Mouse (Mus musculus): Measurements from ENCODE around the gene Gpr142.
A peak's percentile ranks its signal among the peaks of the same experiment; 100 is the strongest.

Gpr142 gene

DNA sequence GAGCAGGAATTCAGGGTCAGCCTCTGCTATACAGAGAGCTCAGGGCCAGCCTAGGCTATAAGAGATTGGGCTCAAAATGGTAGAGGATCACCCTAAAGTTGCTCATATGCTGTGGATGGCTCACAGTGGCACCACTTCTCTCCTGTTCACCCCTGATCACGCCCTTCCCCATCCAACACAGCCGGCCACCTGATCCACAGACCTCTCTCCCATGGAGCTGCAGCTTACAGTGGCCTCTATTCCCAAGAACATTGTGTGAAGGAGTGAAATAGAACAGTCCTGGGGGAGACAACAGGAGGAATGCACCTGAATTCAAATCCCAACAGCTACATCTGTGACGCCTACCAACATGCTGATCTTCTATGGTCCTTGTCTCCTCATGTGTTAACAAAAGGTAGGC, at the start of gene Gpr142:
TSS of gene Gpr142 (plus strand) at position 301 of the 400 bp plus-strand sequence.
- DNase-seq (ENCODE audit: low spot score) = no peak

DNA sequence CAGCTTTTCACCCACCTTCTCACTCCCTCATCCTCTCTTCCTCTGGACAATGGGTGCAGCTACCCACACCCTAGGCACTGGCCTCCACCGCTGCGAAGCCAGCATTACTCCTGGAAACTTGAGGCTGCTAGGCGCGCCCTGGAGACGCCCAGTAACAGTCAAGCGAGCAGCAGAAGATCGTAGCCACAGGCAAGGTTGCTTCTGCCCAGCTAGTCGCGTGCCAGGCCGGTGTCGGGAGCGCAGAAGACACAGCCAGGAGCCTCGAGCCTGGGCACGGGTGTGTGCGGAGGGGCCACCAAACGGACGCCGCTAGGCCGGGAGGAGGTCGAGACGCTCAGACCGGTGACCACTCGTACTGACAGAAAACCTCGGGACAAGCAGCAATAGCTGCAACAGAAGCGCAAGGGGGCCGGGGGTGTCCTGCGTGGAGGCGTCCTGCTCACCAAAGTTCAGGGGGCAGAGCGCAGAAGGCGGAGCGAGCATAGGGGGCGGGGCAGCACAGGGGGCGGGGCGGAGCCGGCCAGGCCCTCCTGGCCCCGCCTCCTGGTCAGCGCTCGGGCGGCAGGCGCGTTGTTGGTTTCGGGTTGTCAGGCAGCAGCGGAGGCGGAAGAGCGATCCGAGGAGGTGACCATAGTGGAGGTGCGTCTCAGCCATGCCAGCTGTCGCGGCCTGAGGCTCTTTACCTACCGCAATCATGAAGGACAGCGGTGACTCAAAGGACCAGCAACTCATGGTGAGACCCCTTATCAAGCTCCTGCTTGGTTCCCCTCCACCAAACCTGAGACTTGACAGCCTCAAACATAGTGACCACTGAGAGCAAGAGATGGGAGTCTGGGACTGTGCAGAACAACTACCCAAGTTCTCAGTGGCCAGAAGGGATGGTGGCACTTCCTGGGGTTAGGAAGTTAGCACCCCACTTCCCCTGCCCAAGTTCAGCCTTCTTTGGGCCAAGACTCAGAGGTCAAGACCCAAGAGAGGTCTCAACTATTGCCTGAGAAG, 33.6 kb upstream of the Gpr142 start, which contains the start of gene Kif19a:
TSS of gene Kif19a (plus strand) at position 569 of the 999 bp plus-strand sequence.
- DNase-seq (ENCODE audit: low spot score) = no peak

DNA sequence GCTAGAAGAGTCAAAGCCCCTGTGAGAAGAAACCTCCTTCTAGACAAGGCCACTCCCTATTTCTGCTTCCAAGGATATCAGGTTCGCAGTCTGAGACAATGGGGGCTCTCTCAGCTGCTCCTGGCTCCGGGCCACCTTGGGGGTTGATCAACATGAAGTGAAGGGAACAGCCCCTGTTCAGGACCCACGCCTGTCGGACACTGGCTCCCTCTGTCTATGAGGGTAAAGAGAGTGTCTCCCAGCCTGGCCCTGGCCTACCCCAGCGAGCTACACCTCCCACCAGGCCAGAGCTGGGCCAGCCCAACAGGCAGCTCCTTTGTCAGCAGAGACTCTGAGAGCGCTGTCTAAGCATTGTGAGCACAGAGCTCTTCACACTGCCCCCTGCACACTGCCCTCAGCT, 28.8 kb upstream of the Gpr142 start:
- no peak for DNase-seq (ENCODE audit: low spot score)

DNA sequence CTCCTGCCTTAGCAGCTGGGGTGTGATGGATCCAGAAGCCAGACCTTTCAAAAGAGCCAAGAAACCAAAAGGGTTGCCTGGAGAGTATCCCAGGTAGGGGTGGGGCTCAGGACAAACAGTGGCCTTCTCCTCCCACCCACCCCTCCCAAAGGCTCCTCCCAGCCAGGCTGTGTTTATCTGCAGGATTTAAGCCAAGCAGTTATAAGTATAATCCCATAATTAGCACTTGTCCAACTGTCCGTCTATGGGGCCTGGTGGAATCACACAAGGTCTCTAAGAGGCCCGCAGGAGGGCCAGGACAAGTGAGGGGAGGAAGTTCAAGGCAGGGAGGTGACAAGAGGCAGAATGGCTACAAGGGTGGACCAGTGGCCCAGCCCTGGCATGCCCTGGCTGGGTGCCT, 26.8 kb upstream of the Gpr142 start:
- DNase-seq (ENCODE audit: low spot score) = no peak

DNA sequence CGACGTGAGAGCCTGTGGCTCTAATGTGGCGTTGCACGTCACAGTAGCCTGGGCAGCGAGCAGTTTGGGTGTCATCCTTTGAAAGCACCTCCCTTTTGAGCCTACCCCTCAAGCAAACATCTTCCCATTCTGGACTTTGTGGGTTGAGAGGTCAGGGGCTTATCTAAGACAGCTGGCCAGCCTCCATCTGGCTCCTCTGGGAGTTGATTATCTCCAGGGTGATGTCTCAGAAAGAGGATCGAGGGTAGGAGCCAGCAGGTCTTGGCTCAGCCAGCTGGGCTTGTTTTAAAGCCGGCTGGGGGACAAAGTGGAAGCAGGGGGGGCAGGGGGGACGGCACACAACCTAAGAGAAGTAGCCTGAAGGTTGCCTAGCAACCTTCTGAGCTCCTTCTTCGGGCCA, 18.6 kb upstream of the Gpr142 start:
- no peak for DNase-seq (ENCODE audit: low spot score)

DNA sequence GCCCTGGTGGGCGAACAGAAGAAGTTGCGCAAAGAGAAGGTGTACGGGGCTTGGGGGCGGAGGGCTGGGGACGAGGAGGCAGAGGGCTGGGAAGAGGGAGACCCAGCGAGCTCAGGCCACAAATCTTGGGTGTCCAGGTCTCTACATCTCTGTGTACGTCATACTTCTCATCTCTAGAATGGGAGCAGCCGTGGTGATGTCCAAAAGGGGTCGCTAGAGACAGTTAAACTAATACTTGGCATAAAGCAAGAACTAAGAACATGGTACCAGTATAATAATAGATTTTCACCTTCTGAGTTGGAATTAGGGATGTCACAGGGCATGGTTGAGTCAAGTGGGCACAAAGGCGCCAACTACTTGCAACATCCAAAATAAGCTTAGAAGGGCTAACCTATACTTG, 12.8 kb upstream of the Gpr142 start:
- DNase-seq (ENCODE audit: low spot score) = no peak

DNA sequence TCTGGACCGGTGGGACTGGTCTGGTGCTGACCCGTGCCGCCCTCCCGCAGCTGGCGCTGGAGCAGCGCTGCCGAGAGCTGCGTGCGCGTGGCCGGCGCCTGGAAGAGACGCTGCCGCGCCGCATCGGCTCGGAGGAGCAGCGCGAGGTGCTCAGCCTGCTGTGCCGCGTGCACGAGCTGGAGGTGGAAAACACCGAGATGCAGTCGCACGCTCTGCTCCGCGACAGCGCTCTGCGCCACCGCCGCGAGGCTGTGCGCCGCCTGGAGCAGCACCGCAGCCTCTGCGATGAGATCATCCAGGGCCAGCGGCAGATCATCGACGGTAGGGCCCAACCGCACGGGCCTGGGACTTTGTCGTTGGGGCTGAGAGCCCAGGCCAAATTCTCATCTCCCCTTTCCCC, 12.4 kb upstream of the Gpr142 start:
- no peak for DNase-seq (ENCODE audit: low spot score)

DNA sequence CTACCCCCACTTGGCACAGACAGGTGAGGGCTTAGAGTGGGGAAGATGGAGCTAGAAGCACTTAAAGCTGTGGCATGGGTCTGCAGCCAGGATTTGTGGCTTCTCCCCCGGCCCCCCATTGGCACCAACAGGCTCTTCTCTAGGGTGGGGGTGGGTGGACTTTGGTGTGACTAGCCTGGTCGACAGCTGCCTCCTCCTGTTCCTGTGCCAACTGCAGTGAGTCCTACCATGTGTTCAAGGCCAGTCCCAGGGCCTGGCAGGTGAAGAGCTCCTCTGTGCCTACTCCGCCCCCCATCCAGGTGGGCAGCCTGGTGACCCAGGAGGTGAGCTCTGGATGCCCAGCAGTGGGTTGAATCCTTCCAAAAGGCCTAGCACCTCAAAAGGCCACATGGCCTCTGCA, 11.1 kb upstream of the Gpr142 start:
- DNase-seq (ENCODE audit: low spot score) = no peak

DNA sequence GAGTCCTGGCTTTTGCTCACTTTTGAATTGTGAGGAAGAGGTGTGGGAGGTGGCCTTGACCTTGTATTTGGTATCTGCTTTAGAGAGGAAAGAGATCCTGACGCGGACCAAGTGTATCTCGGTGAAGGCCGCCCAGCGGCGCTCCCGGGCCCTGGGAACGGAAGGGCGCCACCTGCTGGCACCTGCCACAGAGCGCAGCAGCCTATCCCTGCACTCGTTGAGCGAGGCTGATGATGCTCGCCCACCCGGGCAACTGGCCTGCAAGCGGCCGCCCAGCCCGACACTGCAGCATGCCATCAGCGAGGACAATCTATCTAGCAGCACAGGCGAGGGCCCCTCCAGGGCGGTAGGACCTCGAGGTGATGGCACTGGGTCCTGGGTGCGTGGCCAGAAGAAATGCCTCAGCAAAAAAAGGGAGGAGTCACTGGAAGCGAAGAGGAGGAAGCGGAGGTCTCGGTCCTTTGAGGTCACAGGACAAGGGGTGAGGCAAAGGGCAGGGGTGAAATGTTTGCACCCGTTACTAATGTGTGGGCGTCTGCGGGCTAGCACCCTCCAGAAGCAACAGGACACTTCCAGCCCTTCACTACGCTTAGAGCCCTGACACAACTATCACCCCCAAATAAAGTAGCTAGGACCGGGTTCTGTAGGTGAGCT, 9.5 kb upstream of the Gpr142 start:
- DNase-seq (ENCODE audit: low spot score) = no peak

DNA sequence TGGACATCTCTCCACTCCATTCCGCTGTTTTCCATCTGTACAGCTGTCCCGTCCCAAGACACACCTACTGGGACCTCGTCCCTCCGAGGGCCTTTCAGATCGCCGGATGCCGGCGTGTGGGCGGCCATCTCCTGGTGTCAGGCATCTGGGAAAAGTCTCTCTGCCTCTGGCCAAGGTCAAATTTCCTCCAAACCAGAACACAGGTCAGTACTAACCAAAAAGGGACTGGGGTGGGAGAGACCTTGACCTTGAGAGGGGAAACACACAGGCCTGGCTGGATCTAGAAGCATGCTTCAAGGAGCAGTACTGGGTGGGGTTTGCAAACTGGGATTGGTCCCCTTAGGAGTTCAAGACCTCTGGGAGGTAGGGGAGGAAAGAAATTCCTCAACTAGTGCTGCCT, 9.0 kb upstream of the Gpr142 start:
- no peak for DNase-seq (ENCODE audit: low spot score)

DNA sequence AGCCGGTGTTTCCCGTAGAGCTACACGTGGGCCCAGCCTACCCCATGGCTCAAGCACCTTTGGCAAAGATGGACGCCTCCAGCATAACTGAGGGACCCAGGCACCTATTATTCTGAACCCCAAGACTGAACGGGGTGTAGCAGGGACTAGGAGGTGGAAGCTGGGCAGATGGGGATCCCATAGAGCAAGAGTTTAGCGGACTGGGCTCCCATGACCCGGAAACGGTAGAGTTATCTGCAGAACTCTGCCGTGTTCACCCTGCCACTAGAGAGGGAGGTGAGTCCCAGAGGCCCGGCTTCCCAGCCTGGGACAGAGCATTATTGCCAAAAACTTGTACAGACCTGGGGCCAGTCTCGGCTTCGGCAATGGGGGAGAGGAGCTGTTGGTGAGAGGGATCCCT, 8.6 kb upstream of the Gpr142 start:
- no peak for DNase-seq (ENCODE audit: low spot score)

DNA sequence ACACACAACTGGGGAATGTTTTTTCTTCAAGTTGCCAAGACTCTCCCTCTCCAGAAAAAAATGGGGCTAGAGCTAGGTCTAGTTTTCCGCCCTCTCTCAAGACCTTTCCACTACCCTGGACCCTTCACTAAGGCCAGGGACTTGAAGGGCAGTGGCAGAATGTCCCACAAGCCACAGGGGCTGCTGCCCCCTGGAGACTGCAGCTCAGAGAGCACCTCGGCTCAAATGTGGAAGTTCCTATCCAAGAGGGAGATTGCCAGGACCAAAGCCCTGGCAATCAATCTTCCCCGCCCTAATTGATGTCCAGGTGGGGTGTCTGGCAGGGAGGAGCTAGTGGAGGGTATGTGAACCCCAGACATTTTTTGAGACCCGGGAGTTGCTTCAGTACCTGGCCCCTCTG, 7.9 kb upstream of the Gpr142 start:
- DNase-seq (ENCODE audit: low spot score) = no peak

DNA sequence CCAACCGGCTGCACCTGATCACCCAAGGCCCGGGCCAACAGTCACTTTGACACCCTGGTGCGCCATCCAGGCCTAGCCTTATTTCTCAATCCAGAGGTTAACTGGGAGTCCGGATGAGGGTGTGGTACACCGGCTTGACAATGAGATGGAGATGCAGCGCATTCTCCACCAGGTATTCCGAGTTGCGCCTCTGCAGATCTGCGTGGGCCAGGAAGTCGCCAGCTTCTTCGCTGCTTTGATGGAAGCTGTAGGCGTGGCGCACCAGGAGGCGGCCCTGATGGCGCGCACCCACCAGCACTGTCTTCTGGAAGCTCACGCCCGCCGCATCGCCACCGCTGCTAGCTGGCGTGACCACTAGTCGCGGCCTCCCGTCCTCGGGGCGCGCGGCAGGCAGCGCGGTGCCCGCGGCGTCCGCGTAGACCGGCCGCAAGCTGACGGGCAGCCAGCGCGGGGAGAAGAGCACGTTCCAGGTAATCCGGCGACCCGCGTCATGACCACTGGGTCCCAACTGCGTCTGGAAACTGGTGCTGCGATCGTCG, 7.3 kb upstream of the Gpr142 start:
- DNase-seq (ENCODE audit: low spot score) = no peak

DNA sequence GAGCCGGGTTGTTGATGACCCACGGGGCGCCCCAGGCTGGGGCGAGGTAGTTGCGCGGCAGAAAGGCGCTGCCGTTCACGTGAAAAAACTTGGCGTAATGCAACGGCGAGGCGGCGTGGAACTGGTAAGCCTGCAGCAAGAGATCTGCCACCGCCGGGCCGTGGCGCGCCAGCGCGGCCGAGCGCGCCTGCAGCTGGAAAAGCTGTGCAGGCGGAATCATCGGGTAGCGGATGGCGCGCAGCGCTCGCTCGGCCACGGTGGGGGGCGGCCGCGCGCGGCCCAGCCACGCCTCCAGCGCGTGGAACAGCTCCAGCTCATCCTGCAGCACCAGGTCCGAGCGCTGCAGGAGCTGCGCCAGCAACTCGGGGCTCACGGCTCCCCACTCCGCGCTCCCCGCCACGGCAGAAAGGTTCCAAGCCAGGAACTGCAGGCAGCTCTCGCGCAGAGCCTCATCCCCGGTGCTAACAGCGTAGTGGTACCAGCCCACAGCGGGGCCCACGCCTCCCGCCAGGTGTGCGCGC, 6.8 kb upstream of the Gpr142 start:
- DNase-seq (ENCODE audit: low spot score) = no peak

DNA sequence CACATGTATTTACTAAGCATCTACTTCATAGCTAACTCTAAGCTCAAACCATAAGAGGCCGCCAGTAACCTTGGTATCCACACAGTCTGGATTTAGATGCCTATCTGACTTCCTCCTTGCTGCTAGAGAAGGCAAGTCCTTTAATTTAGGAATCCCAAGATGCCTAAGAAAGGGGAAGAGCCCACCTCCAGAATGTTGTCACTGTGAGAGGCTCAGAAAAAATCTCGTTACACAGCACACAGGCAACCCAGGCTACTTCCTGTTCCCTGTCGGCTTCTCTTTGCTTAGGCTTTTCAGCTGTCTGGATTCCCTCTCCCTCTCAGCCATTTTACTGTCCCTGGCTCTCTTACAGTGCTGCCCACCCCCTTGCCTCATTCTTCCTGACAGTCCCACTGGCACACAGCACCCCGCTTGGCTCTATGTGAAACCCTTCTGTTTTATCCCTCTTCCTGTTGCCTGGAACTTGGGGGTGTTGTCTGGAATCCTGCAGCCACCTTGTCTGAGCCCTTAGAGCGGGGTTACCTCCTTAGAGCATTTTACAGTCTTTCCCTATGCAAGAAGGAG, 5.7 kb upstream of the Gpr142 start:
- no peak for DNase-seq (ENCODE audit: low spot score)

DNA sequence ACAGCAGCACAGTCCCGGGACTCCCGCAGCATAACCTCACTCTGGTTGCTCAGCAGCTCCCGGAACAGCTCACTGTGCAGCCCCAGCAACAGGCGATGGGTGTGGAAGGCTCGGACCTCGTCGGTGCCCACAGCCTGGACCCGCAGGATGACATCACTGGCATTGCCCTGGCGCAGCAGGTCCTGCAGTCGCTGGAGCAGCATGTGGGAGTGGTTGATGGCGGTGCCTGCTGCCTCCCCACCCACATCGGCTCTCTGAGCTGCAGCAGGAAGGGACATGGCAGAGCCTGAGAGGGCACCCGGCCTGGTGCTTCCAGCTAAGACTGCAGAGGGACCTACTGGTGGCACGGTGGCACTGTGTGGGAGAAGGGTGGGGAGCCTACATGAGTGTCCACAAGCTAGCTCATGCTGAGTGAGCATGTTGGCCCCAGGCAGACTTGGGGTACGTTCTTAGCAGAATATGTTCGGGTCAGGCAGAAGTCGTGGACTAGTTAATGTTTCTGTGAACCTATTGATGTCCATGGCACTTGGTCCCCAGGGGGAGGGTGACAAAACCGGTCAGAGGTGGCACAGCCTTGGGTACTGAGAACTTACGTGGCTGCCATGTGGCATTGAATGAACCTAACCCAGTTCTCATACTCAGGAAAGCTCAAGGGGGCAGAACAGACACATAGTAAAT, 4.7 kb upstream of the Gpr142 start:
- DNase-seq (ENCODE audit: low spot score) = no peak

DNA sequence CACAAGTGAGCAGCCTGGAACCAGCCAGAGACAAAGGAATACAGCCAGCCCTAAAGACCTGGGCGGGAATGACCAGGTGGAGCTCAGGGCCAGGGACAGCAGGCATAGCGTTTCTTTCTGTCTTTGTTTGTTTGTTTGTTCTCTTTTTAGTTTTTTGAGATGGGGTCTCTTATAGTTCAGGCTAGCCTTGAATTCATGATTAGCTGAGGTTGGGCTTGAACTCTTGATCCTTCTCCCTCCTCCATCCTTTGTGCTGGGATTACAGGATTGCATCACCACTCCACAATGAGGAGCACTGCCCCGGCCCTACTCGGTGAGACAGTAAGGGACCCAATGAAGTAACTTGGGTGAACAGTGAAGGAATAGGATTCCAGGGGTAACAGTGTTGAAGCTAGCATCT, 4.0 kb upstream of the Gpr142 start:
- no peak for DNase-seq (ENCODE audit: low spot score)

DNA sequence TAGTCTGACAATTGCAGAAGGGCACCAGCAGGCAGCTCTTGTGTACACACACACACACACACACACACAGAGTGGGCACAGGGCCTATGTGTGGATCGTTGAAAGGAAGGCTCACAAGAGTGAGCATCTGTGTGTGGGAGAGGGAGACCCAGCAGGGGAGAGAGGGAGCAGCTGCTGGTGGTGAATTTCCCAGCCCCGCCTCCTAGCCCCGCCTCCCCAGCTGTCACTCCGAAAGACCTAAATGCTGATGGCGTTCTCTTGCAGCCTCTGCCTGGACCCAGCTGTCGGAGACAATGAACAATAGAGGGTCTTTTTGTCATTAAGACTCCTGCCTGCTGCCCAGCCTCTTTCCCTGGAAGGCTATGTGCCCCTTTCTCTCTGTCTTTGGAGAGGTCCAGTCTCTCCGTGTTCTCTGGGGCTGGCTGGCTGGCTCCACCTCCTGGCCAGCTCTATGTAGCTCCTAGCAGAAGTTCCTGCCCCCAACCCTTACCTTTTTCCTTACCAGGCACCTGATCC, 3.4 kb upstream of the Gpr142 start:
- peak; percentile 95 for DNase-seq (ENCODE audit: low spot score)

DNA sequence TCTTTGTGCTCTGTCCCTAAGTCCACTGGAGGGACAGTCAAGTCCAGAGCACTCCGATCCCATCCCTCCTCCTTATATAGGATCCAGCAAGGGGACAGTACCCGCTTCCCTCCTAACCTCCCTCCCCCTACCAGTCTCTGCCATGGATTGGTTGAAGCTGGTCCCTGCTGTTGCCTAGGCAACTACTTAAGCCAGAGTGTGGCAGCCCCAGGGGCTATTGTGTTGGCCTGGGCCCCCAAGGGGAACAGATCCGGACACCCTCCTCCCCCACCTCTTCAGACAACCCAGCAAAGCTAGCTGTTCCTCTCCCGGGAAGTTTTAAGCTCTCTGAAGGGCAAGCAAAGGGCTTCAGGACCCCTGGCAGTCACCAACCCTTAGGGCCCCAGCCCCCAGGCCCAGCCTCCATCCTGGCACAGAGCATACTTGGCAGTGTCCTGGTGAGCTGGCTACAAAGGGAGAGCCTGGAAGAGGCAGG, 2.8 kb upstream of the Gpr142 start, which contains the start of gene Btbd17:
TSS of gene Btbd17 (minus strand) at position 98 of the 475 bp plus-strand sequence.
- no peak for DNase-seq (ENCODE audit: low spot score)

DNA sequence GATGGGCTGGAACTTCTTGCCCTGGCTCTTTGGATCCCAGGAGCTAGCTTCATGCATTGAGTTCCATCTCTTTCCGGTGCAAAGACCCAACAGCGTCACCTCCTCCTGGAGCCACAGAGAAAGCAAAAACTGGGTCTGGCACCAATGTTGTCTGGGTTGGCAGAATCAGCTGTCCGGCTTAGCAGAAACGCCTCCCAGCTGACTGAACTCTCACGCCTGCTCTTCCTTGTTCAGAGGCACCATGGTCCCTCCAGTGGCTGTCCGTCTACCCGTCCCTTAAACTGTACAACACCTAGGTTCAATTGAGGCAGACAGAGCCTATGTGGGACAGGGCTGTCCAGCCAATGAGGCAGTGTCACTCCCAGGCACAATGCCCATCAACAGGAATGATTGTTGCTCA, 1.5 kb upstream of the Gpr142 start:
- no peak for DNase-seq (ENCODE audit: low spot score)

DNA sequence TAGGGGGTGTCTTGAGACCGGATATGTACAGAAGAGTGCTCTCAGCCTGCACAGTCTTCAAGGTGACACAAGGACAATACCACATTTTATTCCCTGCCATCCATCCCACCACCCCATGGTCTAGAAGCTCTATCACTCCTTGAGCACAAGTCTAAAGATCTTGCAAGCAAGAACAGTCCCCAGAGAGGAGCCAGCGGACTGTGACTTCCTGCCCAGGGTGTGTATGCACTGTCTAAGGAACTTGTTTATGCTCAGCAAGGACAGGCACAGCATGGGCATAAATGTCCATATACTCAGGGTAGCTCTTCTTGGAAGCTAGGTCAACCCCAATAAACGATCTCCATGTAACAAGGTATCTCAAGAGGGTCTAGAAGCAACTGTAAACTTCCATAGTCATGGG, 743 bp upstream of the Gpr142 start:
- DNase-seq (ENCODE audit: low spot score) = no peak
